Mouse (Mus musculus): ENCODE data around the gene Adk.

- TF ChIP-seq CTCF (IDR thresholded peaks at IDR 0.05; ENCODE audit: low read depth) (no peak), EP300 (IDR thresholded peaks at IDR 0.05; ENCODE audit: low read depth) (no peak)
Observed at GRCm38 (mm10) chr14:21463117-21463712, 410.8 kb downstream of the Adk start.

Data from liver, embryonic 14.5 days (tissue).